Comparison of ENCODE assay signal across 19 mouse cellular contexts in the genomic region with DNA sequence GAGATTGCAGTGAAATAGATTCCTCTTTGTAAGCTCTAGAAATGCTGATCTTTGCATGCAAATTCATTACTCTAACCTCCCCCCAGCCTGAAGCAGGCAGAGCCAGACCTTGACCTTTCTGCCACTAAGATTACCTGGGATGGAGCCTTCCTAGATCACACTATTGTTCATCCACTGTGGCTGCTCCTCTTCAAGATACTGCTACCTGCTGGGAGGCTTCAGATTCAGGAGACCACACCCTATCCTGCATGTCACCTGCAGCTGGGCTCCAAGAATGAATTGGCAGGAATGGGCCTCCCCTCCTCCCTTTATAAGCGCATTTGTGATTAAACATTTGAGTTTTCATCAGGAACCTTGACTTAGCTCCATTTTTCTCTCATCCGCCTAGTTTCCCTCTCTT.
"Had no signal": no experiment of that assay in that cellular context is flagged by ENCODE, and none has a peak within 500 bp of the region (broad histone marks: within the 10 kb centered on the region; RNA-seq: fewer than 3 reads in every experiment).

No protein-coding gene starts in this region.

- DNase-seq: liver, embryonic 13.5 days; liver, postnatal 0 days; lung, adult 2 months; lung, postnatal 4 days; midbrain, embryonic 14.5 days; retina, postnatal 1 day; right cerebral cortex, adult 18-20 months; right cerebral cortex, postnatal 25 days; right cerebral cortex, postnatal 4 days; spleen, adult 18-20 months; thymus, adult 18-20 months; thymus, postnatal 25 days; thymus, postnatal 4 days had no signal

- H3K4me1 ChIP-seq: liver, embryonic 13.5 days; liver, embryonic 15.5 days; lung, embryonic 15.5 days; midbrain, embryonic 10.5 days; neural tube, embryonic 13.5 days; neural tube, embryonic 15.5 days had no signal

- H3K36me3 ChIP-seq: liver, embryonic 13.5 days; liver, embryonic 15.5 days; lung, embryonic 15.5 days; midbrain, embryonic 10.5 days; neural tube, embryonic 13.5 days; neural tube, embryonic 15.5 days had no signal

- H3K27me3 ChIP-seq: liver, embryonic 13.5 days; liver, embryonic 15.5 days; lung, embryonic 15.5 days; neural tube, embryonic 13.5 days; neural tube, embryonic 15.5 days had no signal

- H3K27ac ChIP-seq: liver, embryonic 13.5 days; liver, embryonic 15.5 days; lung, embryonic 15.5 days; midbrain, embryonic 10.5 days; neural tube, embryonic 13.5 days; neural tube, embryonic 15.5 days had no signal

- H3K9me3 ChIP-seq: liver, embryonic 13.5 days; liver, embryonic 15.5 days; lung, embryonic 15.5 days; midbrain, embryonic 10.5 days; neural tube, embryonic 13.5 days; neural tube, embryonic 15.5 days had no signal

- H3K9ac ChIP-seq: liver, embryonic 13.5 days; liver, embryonic 15.5 days; liver, postnatal 0 days; lung, embryonic 15.5 days; neural tube, embryonic 13.5 days; neural tube, embryonic 15.5 days had no signal

- H3K4me3 ChIP-seq: liver, embryonic 13.5 days; liver, embryonic 15.5 days; lung, embryonic 15.5 days; midbrain, embryonic 10.5 days; myocyte; neural tube, embryonic 13.5 days; neural tube, embryonic 15.5 days had no signal
